Mouse (Mus musculus) urinary bladder, postnatal 25 days (tissue): ENCODE measurements around the gene 5730409E04Rik.

Experiments
- DNase-seq: peaks from one replicate; pipeline ENCODE4 v3.0.0; 2022; ENCODE audit warnings: low spot score

The 5730409E04Rik gene

GRCm38 (mm10) chr4:126609606-126610181 lies at the start of gene 5730409E04Rik:
TSS of gene 5730409E04Rik (plus strand) at chr4:126609818.
- DNase-seq: peak; percentile 80

- DNase-seq: no peak
Observed at GRCm38 (mm10) chr4:126563798-126564197, 45.8 kb upstream of the 5730409E04Rik start.

GRCm38 (mm10) chr4:126567243-126567642 lies 42.4 kb upstream of the 5730409E04Rik start:
- DNase-seq: no peak

GRCm38 (mm10) chr4:126569783-126570182 lies 39.8 kb upstream of the 5730409E04Rik start:
- no peak for DNase-seq

- DNase-seq: no peak
Observed at GRCm38 (mm10) chr4:126576281-126576680, 33.3 kb upstream of the 5730409E04Rik start.

GRCm38 (mm10) chr4:126577920-126578319 lies 31.7 kb upstream of the 5730409E04Rik start:
- DNase-seq: no peak

GRCm38 (mm10) chr4:126579077-126579476 lies 30.5 kb upstream of the 5730409E04Rik start:
- no peak for DNase-seq

- DNase-seq: no peak
Observed at GRCm38 (mm10) chr4:126585739-126586138, 23.9 kb upstream of the 5730409E04Rik start.

GRCm38 (mm10) chr4:126592039-126592438 lies 17.6 kb upstream of the 5730409E04Rik start:
- no peak for DNase-seq

- peak; percentile 51 for DNase-seq
Observed at GRCm38 (mm10) chr4:126599971-126600754, 9.5 kb upstream of the 5730409E04Rik start.

- DNase-seq: peak; percentile 34
Observed at GRCm38 (mm10) chr4:126601597-126602444, 7.8 kb upstream of the 5730409E04Rik start.

GRCm38 (mm10) chr4:126602445-126602762 lies 7.2 kb upstream of the 5730409E04Rik start:
- DNase-seq: no peak

GRCm38 (mm10) chr4:126604141-126604540 lies 5.5 kb upstream of the 5730409E04Rik start:
- no peak for DNase-seq

GRCm38 (mm10) chr4:126605751-126606150 lies 3.9 kb upstream of the 5730409E04Rik start:
- no peak for DNase-seq

- no peak for DNase-seq
Observed at GRCm38 (mm10) chr4:126611991-126612390, 2.4 kb downstream of the 5730409E04Rik start.

- DNase-seq: no peak
Observed at GRCm38 (mm10) chr4:126616312-126616711, 6.7 kb downstream of the 5730409E04Rik start.

- no peak for DNase-seq
Observed at GRCm38 (mm10) chr4:126619691-126620330, 10.2 kb downstream of the 5730409E04Rik start.

- DNase-seq: no peak
Observed at GRCm38 (mm10) chr4:126620349-126620874, 10.8 kb downstream of the 5730409E04Rik start.

GRCm38 (mm10) chr4:126627021-126627681 lies 17.5 kb downstream of the 5730409E04Rik start:
- no peak for DNase-seq

GRCm38 (mm10) chr4:126631922-126632321 lies 22.3 kb downstream of the 5730409E04Rik start:
- DNase-seq: no peak

GRCm38 (mm10) chr4:126632668-126633067 lies 23.1 kb downstream of the 5730409E04Rik start:
- DNase-seq: no peak
